Mouse (Mus musculus) limb, embryonic 10.5 days (tissue): Measurements from ENCODE around the gene Anp32b. TPM values are rescaled to one million over a fixed set of nuclear protein-coding genes. Genes with fewer than 3 reads are reported as not detected.

ENCODE experiments used
- DNase-seq: peaks from one replicate; pipeline ENCODE4 v3.0.0-alpha.2; 2017; ENCODE audit warnings: low spot score
- H3K27ac ChIP-seq: fragments of 300-500 bp; sonication (generic); 2 replicates; pipeline ENCODE4 v1.5.1; 2016; ENCODE audit warnings: mild to moderate bottlenecking
- H3K27me3 ChIP-seq: fragments of 300-500 bp; sonication (generic); 2 replicates; pipeline ENCODE4 v1.6.1; 2016; ENCODE audit warnings: low read depth, mild to moderate bottlenecking; ENCODE audit not compliant: poor library complexity, severe bottlenecking
- H3K36me3 ChIP-seq: fragments of 300-500 bp; sonication (generic); 2 replicates; pipeline ENCODE4 v1.6.1; 2016; ENCODE audit warnings: mild to moderate bottlenecking, moderate library complexity
- H3K4me1 ChIP-seq: fragments of 300-500 bp; sonication (generic); 2 replicates; pipeline ENCODE4 v1.6.1; 2016
- H3K4me3 ChIP-seq: fragments of 300-500 bp; sonication (generic); 2 replicates; pipeline ENCODE4 v1.5.1; 2016; ENCODE audit warnings: mild to moderate bottlenecking, moderate library complexity
- H3K9me3 ChIP-seq: fragments of 300-500 bp; sonication (generic); replicated peaks from 2 replicates; pipeline ENCODE4 v1.6.1; 2016; ENCODE audit warnings: mild to moderate bottlenecking
- WGBS: fragments of 180-500 bp; shearing (Covaris S2); methylation state at CpG from one replicate; pipeline ENCODE4 v1.1.7; 2016; 5-methylcytosine and 5-hydroxymethylcytosine counted together
- polyA plus RNA-seq: library from polyadenylated mRNA; unstranded; fragments of >200 nt; fragmentation: Nextera tagmentation; extraction: Ambion mirVana; gene quantifications from 2 replicates; pipeline ENCODE4 v1.2.1, GENCODE M21; 2016

The Anp32b gene
- 405 and 451 TPM in 2 replicates for polyA plus RNA-seq

GRCm38 (mm10) chr4:46450519-46451131 is at the start of gene Anp32b:
Gene Anp32b (plus strand): TSS chr4:46450902.
- peak within 1 kb of the TSS; percentile 100 for H3K27ac ChIP-seq
- no peaks in the 10 kb centered on the region for H3K9me3 ChIP-seq
- DNase-seq = peak; percentile 92
- H3K4me1 ChIP-seq = peaks cover 40% of the 10 kb centered on the region
- under 1% methylated on average over 66 of the region's 66 CpGs for WGBS
- peak within 1 kb of the TSS; percentile 90 for H3K4me3 ChIP-seq
- peaks cover 4% of the 10 kb centered on the region for H3K36me3 ChIP-seq
- H3K27me3 ChIP-seq = no peaks in the 10 kb centered on the region

- Histone ChIP-seq H3K36me3 (no peaks in the 10 kb centered on the region), H3K9me3 (no peaks in the 10 kb centered on the region), H3K27me3 (no peaks in the 10 kb centered on the region), H3K27ac (no peak overlapping the region), H3K4me3 (no peak overlapping the region), H3K4me1 (no peaks in the 10 kb centered on the region)
- DNase-seq = no peak
- 84% methylated on average over 6 of the region's 6 CpGs for WGBS
These were observed 46.5 kb upstream of the Anp32b start for GRCm38 (mm10) chr4:46404042-46404795.

- Histone ChIP-seq H3K36me3 (no peaks in the 10 kb centered on the region), H3K27ac (no peak overlapping the region), H3K4me1 (no peaks in the 10 kb centered on the region), H3K4me3 (no peak overlapping the region), H3K9me3 (no peaks in the 10 kb centered on the region), H3K27me3 (no peaks in the 10 kb centered on the region)
- WGBS = 85% methylated on average over 8 of the region's 8 CpGs
- DNase-seq = no peak
These were observed 43.6 kb upstream of the Anp32b start for GRCm38 (mm10) chr4:46406966-46407703.

DNA sequence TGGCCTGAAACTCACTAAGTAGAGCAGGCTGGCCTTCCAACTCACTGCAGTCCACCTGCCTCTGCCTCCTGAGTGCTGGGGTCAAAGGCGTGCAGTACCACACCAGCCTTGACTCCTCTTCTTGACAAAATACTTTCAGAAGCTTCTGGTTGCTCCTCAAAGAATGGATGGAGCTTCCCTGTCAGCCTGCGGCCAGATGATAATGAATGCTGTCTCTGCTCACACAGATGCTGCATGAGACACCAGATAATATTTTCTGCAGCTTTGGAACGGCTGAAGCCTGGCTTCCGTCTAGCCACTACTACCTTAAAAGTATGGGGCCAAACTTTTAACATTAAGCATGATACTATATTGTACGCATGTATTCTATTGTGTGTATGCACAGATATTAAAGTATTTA is 40.0 kb upstream of the Anp32b start:
- Histone ChIP-seq H3K4me3 (no peak overlapping the region), H3K4me1 (no peaks in the 10 kb centered on the region), H3K36me3 (no peaks in the 10 kb centered on the region), H3K27me3 (no peaks in the 10 kb centered on the region), H3K27ac (no peak overlapping the region), H3K9me3 (no peaks in the 10 kb centered on the region)
- WGBS = 89% methylated on average over 5 of the region's 5 CpGs
- no peak for DNase-seq

DNA sequence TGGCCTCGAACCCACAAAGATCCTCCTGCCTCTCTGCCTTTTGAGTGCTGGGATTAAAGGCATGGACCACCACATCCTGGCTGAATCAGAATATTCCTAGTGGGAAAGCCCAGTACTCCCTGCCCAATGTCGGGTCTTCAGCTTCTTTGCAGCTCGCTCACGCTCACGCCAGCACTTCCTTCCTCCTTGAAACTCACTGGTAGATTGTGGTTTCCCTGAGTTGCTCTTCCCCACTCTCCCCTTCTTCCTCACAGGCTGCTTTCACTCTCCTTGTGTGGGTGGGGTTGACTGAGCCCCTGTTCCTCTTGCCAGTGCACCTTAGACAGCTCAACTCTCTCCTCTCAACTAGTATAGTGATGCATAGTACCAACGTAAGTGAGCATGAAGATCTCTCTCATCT is 39.2 kb upstream of the Anp32b start:
- Histone ChIP-seq H3K27ac (no peak overlapping the region), H3K27me3 (no peaks in the 10 kb centered on the region), H3K4me3 (no peak overlapping the region), H3K4me1 (no peaks in the 10 kb centered on the region), H3K9me3 (no peaks in the 10 kb centered on the region), H3K36me3 (no peaks in the 10 kb centered on the region)
- WGBS = 85% methylated on average over 6 of the region's 6 CpGs
- DNase-seq = no peak

- Histone ChIP-seq H3K36me3 (no peaks in the 10 kb centered on the region), H3K27me3 (no peaks in the 10 kb centered on the region), H3K4me1 (no peaks in the 10 kb centered on the region), H3K9me3 (no peaks in the 10 kb centered on the region), H3K4me3 (no peak overlapping the region), H3K27ac (no peak overlapping the region)
- WGBS = 89% methylated on average over 1 of the region's 1 CpGs
- no peak for DNase-seq
These were observed 38.6 kb upstream of the Anp32b start for GRCm38 (mm10) chr4:46412113-46412512.

DNA sequence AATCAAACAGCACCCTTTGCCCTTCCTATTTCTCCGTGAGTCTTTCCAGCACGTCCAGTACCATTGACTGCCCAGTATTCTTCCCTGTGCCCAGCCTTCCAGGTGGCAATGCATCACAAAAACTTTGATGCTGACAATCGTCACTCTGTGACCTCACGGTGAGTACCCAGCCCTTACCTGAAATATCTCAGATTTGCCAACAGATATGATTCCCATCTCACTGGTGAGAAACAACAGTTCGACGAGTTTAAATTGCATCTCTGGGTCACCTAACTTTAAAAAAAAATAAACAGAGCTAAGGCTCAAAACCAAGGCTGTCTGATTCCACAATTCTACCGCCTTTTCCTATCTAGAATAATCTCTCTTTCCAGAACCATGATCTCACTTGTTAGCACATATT is 37.3 kb upstream of the Anp32b start, which contains the start of gene Hemgn:
Hemgn (minus strand) TSS at position 101 of the 400 bp plus-strand sequence.
- WGBS = 82% methylated on average over 7 of the region's 7 CpGs
- Histone ChIP-seq H3K27me3 (no peaks in the 10 kb centered on the region), H3K27ac (no peak within 1 kb of the TSS), H3K9me3 (no peaks in the 10 kb centered on the region), H3K4me1 (no peaks in the 10 kb centered on the region), H3K36me3 (no peaks in the 10 kb centered on the region), H3K4me3 (no peak within 1 kb of the TSS)
- no peak for DNase-seq

GRCm38 (mm10) chr4:46417491-46417890 is 33.2 kb upstream of the Anp32b start:
- no peaks in the 10 kb centered on the region for H3K36me3 ChIP-seq
- no peak overlapping the region for H3K4me3 ChIP-seq
- no peak overlapping the region for H3K27ac ChIP-seq
- WGBS = 70% methylated on average over 3 of the region's 3 CpGs
- DNase-seq = no peak
- no peaks in the 10 kb centered on the region for H3K4me1 ChIP-seq
- no peaks in the 10 kb centered on the region for H3K9me3 ChIP-seq
- H3K27me3 ChIP-seq = no peaks in the 10 kb centered on the region

- Histone ChIP-seq H3K9me3 (no peaks in the 10 kb centered on the region), H3K36me3 (no peaks in the 10 kb centered on the region), H3K27ac (no peak overlapping the region), H3K27me3 (no peaks in the 10 kb centered on the region), H3K4me3 (no peak overlapping the region), H3K4me1 (no peaks in the 10 kb centered on the region)
- DNase-seq = no peak
- 92% methylated on average over 9 of the region's 9 CpGs for WGBS
These were observed 31.9 kb upstream of the Anp32b start for GRCm38 (mm10) chr4:46418851-46419250.

DNA sequence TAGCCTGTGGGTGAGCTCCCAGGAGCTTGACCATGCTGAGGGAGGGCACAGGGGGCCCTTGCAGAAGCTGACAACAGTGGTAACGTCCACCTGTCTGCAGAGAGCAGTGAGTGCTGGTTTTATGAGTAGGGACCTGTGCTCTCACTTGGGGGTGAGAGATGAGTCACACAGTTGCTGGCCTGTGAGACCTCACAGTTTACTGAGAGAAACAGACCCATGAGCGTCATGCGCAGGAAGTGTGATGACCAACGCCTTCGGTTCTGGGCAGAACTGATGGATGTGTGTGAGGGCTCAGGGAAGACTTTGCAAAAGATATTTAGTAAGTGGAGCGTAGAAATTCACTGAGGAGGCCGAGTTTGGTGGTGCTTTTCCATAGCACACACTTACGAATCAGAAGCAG is 28.1 kb upstream of the Anp32b start:
- H3K9me3 ChIP-seq = no peaks in the 10 kb centered on the region
- WGBS = 63% methylated on average over 8 of the region's 8 CpGs

DNA sequence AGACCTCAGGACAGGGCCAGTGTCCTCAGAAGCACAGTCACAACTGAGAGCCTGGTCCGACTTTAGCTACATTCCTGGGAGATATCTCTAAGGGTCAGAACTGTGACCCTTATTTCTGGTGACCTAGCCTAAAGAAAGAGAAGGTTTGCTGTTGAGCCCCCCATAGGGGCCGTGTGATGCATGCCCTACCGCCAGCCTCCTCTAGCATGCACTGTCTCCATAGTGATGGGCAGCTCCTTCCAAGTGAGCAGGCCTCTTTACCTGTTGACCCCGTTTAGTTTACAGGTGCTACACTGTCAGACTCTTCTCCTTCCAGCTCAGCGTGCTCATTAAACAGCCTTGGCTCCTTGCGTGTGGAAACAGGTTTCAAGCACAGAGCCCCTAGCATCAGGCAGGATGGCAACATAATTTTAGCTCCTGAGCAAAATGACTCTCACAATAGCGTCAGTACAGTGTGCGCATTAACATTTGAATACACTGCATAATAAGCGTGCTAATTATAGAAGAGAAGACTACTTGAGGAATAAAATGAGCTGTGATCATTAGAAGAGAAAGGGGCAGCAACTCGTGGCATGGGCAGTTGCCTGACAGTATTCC is 21.7 kb upstream of the Anp32b start:
- WGBS = 75% methylated on average over 10 of the region's 10 CpGs
- Histone ChIP-seq H3K27ac (no peak overlapping the region), H3K4me1 (no peaks in the 10 kb centered on the region), H3K27me3 (no peaks in the 10 kb centered on the region), H3K9me3 (no peaks in the 10 kb centered on the region), H3K36me3 (no peaks in the 10 kb centered on the region), H3K4me3 (no peak overlapping the region)
- DNase-seq = no peak

More for the DNA sequence above, 28.1 kb upstream of the Anp32b start:
- Histone ChIP-seq H3K4me1 (no peaks in the 10 kb centered on the region), H3K36me3 (no peaks in the 10 kb centered on the region), H3K4me3 (no peak overlapping the region), H3K27ac (no peak overlapping the region), H3K27me3 (no peaks in the 10 kb centered on the region)
- DNase-seq = no peak

DNA sequence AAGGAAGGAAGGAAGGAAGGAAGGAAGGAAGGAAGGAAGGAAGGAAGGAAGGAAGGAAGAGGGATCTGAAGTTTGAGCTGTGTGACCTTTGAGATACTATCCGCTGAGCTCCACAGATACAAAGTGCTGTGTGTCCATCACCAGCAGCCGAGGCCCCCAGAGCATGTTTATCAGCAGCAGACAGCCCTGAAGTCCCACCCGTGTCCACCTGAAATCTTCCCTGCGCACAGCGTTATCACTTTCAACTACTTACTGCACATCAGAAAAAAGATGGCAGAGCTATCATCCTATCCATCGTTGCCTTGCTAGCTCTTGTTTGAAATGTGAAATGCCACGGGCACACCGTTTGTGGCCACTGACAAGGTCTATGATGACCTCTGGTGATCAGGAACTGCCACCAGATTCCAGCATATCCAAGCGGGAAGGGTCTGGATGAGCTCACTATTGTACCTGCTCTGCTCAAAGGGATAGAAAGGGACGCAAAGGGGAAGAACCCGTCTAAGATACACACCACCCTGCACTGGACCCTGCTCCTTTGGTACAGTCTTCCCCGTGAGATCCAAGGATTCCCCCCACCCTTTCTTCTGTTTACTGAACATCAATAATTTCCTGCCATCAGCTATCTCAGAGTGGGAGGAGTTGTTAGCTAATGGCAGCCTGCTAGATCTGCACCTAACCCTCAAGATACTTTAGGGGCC is 18.2 kb upstream of the Anp32b start:
- no peaks in the 10 kb centered on the region for H3K4me1 ChIP-seq
- no peaks in the 10 kb centered on the region for H3K9me3 ChIP-seq
- H3K27me3 ChIP-seq = no peaks in the 10 kb centered on the region
- H3K4me3 ChIP-seq = no peak overlapping the region
- WGBS = 86% methylated on average over 12 of the region's 12 CpGs
- no peaks in the 10 kb centered on the region for H3K36me3 ChIP-seq
- no peak for DNase-seq
- H3K27ac ChIP-seq = no peak overlapping the region
